Mouse (Mus musculus) adipocyte (in vitro differentiated cells): Measurements from ENCODE around the gene Pitpnm3.

Source experiments
- DNase-seq: peaks from one replicate; pipeline ENCODE4 v3.0.0-alpha.2; 2016; ENCODE audit warnings: low spot score

Gene Pitpnm3

DNA sequence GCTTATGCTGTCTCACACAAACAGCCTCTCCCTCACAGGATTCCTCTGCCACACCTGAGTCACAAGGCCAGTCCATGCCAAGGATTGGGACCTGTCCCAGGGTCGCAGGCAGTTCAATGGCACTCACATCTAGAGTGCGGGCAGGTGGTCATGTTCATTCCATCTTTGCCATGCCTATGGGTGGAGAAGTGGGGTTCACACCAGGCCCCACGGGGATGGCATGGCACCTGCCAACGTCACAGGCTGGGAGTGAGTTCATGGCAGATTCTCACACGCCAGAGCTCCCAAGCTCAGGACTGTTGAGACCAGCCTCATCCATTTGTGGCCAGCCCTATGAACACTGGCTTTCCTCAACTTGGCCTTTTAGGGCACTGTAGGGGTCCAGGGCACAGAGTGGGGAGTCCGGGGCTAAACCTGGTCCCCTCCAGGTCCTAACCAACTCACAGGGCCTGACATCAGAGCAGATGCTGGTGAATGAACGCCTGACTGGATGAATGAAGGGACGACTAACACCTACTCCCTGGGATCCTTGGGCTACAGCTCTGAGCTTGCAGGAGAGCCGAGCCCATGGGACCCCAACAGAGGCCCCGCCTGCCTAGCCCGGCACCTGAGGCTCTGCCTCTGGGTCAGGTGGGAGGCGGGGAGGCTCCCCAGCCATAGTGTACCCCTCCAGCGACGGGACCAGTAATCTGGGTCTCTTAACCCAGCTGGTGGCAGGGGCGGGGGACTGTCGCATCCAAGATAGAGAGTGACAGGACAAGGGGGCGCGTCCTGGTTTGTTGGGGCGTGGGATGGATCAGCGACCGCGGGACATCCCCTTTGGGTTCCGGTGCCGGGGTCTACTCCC, 819 bp downstream of the Pitpnm3 start:
- DNase-seq: no peak

- no peak for DNase-seq
Observed at GRCm38 (mm10) chr11:72133075-72133474, 2.5 kb downstream of the Pitpnm3 start.

DNA sequence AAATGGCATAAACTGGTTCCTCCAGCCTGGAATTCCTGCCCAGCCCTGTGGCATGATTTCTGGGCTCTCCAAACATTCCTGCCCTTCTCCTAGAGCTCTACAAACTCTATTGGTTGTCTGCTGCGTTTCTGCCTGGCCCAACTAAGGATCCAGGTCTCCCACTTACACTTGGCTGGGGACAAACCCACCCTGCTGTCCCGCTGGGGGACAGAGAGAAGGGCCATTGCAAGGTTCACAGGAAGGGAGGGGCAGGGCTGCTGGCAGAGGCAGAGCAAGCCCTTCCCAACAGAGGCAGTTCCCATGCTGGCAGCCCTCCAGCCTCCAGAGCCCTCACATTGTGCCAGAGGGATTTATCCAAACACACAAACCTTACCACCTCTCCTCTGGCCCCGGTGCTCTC, 3.3 kb downstream of the Pitpnm3 start:
- peak; percentile 77 for DNase-seq

DNA sequence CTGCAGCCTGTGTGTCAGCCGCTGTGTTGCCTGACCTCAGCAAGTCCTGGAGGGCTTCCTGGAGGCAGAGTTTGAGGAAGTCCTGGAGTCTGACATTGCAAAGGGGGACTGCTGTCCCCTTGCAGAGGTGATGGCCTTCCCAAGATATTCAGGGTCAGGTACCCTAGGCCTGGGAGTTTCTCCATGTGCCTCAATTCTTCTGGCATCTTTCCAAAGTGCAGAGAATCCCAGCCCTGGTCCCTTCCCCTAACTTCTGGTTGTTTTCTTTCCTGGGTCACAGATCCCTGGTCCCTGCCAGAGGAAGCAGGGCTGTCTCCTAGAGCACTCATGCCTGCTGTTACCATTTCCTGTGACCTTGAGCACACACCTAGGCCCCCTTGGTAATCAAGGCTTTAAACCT, 3.9 kb downstream of the Pitpnm3 start:
- DNase-seq: no peak

- no peak for DNase-seq
Observed at GRCm38 (mm10) chr11:72130905-72131304, 4.7 kb downstream of the Pitpnm3 start.

- DNase-seq: no peak
Observed at GRCm38 (mm10) chr11:72130472-72130871, 5.1 kb downstream of the Pitpnm3 start.

GRCm38 (mm10) chr11:72130021-72130420, 5.6 kb downstream of the Pitpnm3 start:
- no peak for DNase-seq

DNA sequence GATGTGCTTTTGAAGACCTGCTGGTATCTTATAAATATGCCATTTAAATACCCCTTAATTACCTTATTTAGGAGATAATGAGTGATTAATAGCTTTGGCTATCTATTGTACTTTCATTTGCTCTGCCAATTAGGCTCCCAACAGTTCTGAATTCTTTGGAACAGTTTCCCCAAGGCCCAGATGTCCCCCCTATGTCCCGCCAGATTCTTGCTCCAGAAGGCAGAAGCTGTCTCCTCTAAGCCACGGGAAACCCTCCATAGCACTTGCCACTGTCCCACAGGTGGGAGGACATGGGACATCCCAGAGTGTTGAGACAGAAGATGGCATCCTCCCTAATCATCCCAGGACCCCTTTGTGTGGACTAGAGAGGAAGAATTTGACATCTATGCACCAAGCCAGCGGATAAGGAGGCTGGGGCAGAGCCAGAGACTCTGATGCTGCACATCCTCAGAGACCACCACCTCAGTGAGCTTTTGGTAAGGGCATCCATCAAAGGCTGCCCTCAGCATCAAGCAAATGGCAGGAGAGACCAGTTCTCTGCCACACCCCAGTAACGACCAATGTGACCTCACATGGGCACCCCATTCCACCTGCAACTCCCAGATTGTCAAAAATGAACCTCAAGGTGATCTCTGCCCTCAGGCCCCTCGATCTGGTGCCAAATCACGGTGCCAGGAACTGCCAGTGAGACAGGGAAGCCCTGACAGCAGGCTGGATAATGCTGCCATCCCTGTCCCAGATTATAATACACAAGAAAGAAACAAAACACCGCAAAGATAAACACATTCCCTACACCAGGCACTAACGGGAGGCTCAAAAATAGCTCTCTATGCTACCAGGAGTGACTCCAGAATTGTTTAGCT, 6.3 kb downstream of the Pitpnm3 start:
- no peak for DNase-seq

GRCm38 (mm10) chr11:72127450-72128189, 8.0 kb downstream of the Pitpnm3 start:
- no peak for DNase-seq

DNA sequence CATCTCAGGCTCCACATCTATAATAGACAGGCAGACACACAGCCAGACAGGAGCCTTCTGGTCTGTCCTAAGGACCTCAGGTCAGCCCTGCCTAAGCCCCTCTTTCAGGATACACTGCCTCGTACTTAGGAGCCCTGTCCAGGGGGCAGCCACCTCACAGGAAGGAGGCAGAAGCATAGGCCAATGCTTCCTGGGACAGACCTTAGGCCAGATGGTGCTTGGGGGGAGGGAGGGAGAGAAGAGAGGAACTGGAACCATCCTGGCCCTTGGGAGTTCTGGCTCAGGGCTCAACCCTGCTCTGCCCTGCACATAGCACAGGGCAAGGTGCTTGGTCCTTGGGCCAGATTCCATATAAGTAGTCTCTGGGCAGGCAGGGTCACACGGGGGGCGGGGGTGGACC, 9.8 kb downstream of the Pitpnm3 start:
- no peak for DNase-seq

DNA sequence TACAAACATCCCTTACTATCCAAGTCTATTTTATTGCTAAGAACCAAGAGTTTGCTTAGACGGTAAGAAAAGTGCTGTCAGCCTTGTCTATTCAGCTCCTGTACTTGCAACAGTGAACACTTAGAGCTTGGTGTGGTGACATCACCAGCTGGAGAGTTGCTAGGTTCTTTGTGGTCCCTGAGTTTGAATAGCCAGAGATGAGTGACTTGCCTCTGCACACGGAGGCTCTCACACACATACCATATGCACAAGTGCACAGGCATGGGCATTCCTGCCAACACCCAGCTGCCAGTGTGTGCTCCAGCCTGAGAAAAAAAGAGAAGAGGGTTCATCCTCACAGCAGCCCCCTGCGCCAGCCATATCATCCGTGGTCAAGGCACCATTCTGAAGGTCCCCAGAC, 12.0 kb downstream of the Pitpnm3 start:
- DNase-seq: no peak

GRCm38 (mm10) chr11:72120354-72120753, 15.2 kb downstream of the Pitpnm3 start:
- DNase-seq: no peak

DNA sequence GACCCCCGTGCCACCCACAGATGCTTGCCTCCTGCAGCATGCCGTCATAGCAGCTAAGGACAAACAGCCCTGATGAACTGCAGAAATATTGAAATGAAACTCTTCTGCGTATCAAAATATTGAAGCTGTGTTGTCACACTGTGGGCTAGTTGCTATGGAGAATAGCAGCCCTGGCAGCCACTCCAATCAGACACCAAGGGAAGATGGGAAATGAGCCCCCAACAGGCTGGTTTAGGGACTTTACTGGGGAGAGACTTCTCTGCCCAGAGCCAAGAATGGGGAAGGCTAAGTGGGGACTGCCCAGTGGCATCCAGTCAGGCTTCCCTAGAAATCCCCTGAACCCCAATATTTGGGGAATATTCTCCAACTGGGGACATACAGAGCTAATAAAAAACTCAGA, 16.9 kb downstream of the Pitpnm3 start:
- DNase-seq: no peak

- peak; percentile 6 for DNase-seq
Observed at GRCm38 (mm10) chr11:72113296-72113695, 22.3 kb downstream of the Pitpnm3 start.

DNA sequence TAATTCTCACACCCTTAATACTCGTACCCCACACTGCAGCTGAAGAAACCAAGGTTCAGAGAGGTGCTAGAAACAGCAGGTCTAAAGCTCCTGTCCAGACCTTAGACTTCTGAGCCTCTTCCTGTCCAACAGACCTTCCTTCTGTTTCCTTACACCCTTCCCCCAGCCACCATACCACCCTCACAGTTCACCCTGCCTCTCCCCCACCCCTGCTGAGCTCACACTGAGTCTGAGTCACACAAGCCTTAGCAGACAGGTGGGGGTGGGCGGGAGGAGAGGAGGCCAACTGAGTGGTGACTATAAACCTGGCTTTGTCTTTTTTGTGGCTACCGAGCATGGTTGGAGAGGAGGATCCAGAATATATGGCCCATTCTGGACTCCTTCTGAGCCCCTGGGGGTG, 24.9 kb downstream of the Pitpnm3 start:
- no peak for DNase-seq

- no peak for DNase-seq
Observed at GRCm38 (mm10) chr11:72104223-72104622, 31.4 kb downstream of the Pitpnm3 start.

DNA sequence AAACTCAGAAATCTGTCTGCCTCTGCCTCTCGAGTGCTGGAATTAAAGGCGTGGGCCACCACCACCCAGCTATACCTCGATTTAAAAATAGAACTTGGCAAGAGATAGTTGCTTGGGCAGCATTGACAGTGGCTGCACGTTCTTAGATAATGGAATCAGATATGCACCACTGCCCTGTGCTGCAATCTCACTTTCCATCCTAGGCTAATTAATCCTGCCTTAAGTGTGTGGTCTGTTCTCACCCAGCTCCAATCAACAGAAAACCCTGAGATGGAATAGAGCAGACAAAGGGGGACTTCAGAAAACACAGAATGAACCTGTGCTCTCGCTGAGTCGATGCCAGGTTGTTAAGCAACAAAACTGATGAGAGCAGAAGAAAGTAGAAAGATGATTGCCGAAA, 32.0 kb downstream of the Pitpnm3 start:
- no peak for DNase-seq

- DNase-seq: no peak
Observed at GRCm38 (mm10) chr11:72100996-72101395, 34.6 kb downstream of the Pitpnm3 start.

- no peak for DNase-seq
Observed at GRCm38 (mm10) chr11:72099181-72099580, 36.4 kb downstream of the Pitpnm3 start.

DNA sequence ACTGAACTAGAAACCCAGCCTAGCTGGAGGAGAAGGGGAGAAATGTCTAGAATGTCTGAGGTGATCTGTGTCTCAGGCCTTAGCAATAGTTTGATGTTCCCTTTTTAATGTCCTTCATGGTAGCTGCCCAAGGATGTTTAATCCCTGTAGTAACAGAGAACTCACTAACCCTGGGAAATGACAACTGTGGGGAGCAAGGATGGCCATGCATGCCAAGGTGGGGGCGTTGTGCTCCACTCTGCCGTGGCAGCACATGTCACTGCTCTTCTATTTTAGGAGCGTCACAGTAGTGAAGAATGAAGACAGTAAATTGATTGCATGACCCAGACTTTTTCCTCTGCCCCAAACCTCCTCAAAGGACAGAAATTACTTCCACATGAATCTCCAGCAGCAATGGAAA, 37.6 kb downstream of the Pitpnm3 start:
- no peak for DNase-seq

DNA sequence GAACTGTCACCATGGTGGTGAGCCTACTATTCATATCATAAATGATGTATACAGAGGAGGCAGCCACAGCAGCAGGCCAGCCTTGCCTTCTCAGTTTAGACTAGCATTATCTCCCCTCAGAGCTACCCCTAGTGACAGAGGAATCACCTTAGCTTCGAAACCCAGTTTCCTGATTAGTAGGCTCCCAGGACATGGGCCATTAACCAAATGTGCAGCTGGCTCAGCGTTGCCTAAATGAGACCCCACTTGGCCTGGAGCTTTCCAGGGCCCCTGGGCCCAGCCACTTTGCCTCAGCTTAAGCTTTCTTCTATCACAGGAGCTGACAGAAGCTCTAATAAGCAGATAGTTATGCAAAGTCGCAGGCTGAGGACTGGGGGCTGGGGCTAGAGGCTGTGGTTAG, 39.6 kb downstream of the Pitpnm3 start:
- no peak for DNase-seq

DNA sequence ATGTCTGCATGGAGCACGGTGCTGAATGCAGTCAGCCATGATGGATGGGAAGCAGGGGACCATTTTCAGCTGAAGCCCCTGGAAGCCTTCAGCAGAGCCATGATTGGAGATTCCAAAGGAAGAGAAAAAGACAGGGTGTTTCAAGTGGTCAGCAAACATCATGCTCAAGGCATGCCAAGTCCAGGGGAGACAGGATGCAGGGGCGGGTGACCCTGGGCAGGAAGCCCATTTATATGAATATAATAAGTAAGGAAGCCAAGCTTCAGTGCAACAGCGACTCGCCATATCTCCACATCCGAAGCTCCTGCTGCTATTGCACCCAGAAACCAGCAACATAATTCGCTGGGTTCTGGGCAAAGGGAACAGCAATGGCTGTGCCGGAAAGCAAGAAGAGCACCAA, 41.1 kb downstream of the Pitpnm3 start:
- no peak for DNase-seq

DNA sequence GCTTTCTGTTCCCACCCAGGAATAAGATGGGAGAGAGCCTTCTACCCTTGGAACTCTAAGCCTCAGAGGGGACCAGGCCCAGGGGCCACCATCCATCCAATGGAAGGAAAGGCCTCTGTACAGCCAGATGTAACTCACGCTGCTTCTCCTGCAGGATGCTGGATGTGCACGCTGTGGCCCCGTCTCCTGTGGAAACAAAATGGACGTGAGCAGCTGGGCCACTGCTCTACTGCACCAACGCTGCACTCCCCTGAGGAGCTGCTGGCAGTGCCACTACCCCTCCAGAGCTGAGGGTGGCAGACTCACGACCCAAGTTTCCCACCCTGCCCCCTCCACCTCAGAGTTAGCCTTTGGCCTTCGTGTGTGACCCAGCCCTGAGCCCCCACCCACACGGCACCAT, 43.2 kb downstream of the Pitpnm3 start:
- no peak for DNase-seq
